Mouse (Mus musculus): ENCODE results near the gene Aig1. TPM values are rescaled to one million over a fixed set of nuclear protein-coding genes. Genes with fewer than 3 reads are reported as not detected.

Gene Aig1
- polyA plus RNA-seq, 1 experiment from 2014 or later, result 66.2 TPM

- Histone ChIP-seq H3K27me3 (no peaks in the 10 kb centered on the region), H3K4me2 (no peak overlapping the region), H3K4me1 (replicated peaks) (peaks cover 15% of the 10 kb centered on the region), H3K36me3 (no peaks in the 10 kb centered on the region), H3K9me3 (replicated peaks) (no peaks in the 10 kb centered on the region), H3K4me3 (no peak overlapping the region), H3K9ac (no peak overlapping the region), H3K27ac (0 out of 2 replicates have a peak overlapping the region, but pooled peaks have one; percentile 58)
- no peak for ATAC-seq (replicated peaks; ENCODE audit: insufficient number of reproducible peaks, insufficient read depth, low FRiP score, low read depth)
- 67% methylated on average over 1 of the region's 1 CpGs for WGBS
Observed at GRCm38 (mm10) chr10:13770720-13771119, 98.1 kb downstream of the Aig1 start.

- no peak overlapping the region for H3K4me3 ChIP-seq
- H3K36me3 ChIP-seq, result no peaks in the 10 kb centered on the region
- peak; percentile 80; the same call in 1 of the 2 replicates for ATAC-seq (replicated peaks; ENCODE audit: insufficient number of reproducible peaks, insufficient read depth, low FRiP score, low read depth)
- H3K9me3 ChIP-seq (replicated peaks), result no peaks in the 10 kb centered on the region
- 39% methylated on average over 2 of the region's 2 CpGs for WGBS
- H3K4me1 ChIP-seq (replicated peaks), result peaks cover 15% of the 10 kb centered on the region
- H3K9ac ChIP-seq, result no peak overlapping the region
- no peaks in the 10 kb centered on the region for H3K27me3 ChIP-seq
- peak overlapping the region; percentile 21 for H3K4me2 ChIP-seq
- H3K27ac ChIP-seq, result peak overlapping the region; percentile 58
Observed at GRCm38 (mm10) chr10:13769789-13770188, 99.0 kb downstream of the Aig1 start.

GRCm38 (mm10) chr10:13768866-13769265 lies 99.9 kb downstream of the Aig1 start:
- Histone ChIP-seq H3K4me3 (no peak overlapping the region), H3K9me3 (replicated peaks) (no peaks in the 10 kb centered on the region), H3K4me2 (no peak overlapping the region), H3K36me3 (no peaks in the 10 kb centered on the region), H3K27ac (no peak overlapping the region), H3K27me3 (no peaks in the 10 kb centered on the region), H3K4me1 (replicated peaks) (peaks cover 15% of the 10 kb centered on the region), H3K9ac (no peak overlapping the region)
- no peak for ATAC-seq (replicated peaks; ENCODE audit: insufficient number of reproducible peaks, insufficient read depth, low FRiP score, low read depth)

- Histone ChIP-seq H3K27ac (no peak overlapping the region), H3K4me1 (replicated peaks) (peaks cover 17% of the 10 kb centered on the region), H3K27me3 (no peaks in the 10 kb centered on the region), H3K9ac (no peak overlapping the region), H3K36me3 (no peaks in the 10 kb centered on the region), H3K4me2 (no peak overlapping the region), H3K9me3 (replicated peaks) (no peaks in the 10 kb centered on the region), H3K4me3 (no peak overlapping the region)
- ATAC-seq (replicated peaks; ENCODE audit: insufficient number of reproducible peaks, insufficient read depth, low FRiP score, low read depth), result no peak
- WGBS, result 85% methylated on average over 6 of the region's 6 CpGs
Observed at GRCm38 (mm10) chr10:13767076-13767475, 101.7 kb downstream of the Aig1 start.

- no peak overlapping the region for H3K4me2 ChIP-seq
- 63% methylated on average over 2 of the region's 2 CpGs for WGBS
- ATAC-seq (replicated peaks; ENCODE audit: insufficient number of reproducible peaks, insufficient read depth, low FRiP score, low read depth), result no peak
- 0 out of 2 replicates have a peak, but pooled peaks cover 2% of the 10 kb centered on the region for H3K4me1 ChIP-seq (replicated peaks)
- H3K9ac ChIP-seq, result no peak overlapping the region
- H3K27ac ChIP-seq, result no peak overlapping the region
- H3K36me3 ChIP-seq, result no peaks in the 10 kb centered on the region
- no peaks in the 10 kb centered on the region for H3K9me3 ChIP-seq (replicated peaks)
- no peaks in the 10 kb centered on the region for H3K27me3 ChIP-seq
- no peak overlapping the region for H3K4me3 ChIP-seq
Observed at GRCm38 (mm10) chr10:13763151-13763550, 105.6 kb downstream of the Aig1 start.

GRCm38 (mm10) chr10:13754712-13755111 lies 114.1 kb downstream of the Aig1 start:
- no peak overlapping the region for H3K27ac ChIP-seq
- H3K27me3 ChIP-seq, result no peaks in the 10 kb centered on the region
- ATAC-seq (replicated peaks; ENCODE audit: insufficient number of reproducible peaks, insufficient read depth, low FRiP score, low read depth), result no peak
- H3K4me3 ChIP-seq, result no peak overlapping the region
- peaks cover 5% of the 10 kb centered on the region for H3K36me3 ChIP-seq
- H3K9me3 ChIP-seq (replicated peaks), result no peaks in the 10 kb centered on the region
- no peaks in the 10 kb centered on the region for H3K4me1 ChIP-seq (replicated peaks)
- WGBS, result 98% methylated on average over 1 of the region's 1 CpGs
- no peak overlapping the region for H3K9ac ChIP-seq
- no peak overlapping the region for H3K4me2 ChIP-seq

- 83% methylated on average over 5 of the region's 5 CpGs for WGBS
- Histone ChIP-seq H3K27ac (no peak overlapping the region), H3K4me2 (no peak overlapping the region), H3K4me3 (no peak overlapping the region), H3K9me3 (replicated peaks) (no peaks in the 10 kb centered on the region), H3K9ac (no peak overlapping the region), H3K27me3 (no peaks in the 10 kb centered on the region), H3K36me3 (peaks cover 5% of the 10 kb centered on the region), H3K4me1 (replicated peaks) (no peaks in the 10 kb centered on the region)
- ATAC-seq (replicated peaks; ENCODE audit: insufficient number of reproducible peaks, insufficient read depth, low FRiP score, low read depth), result no peak
Observed at GRCm38 (mm10) chr10:13753777-13754176, 115.0 kb downstream of the Aig1 start.

- no peaks in the 10 kb centered on the region for H3K9me3 ChIP-seq (replicated peaks)
- H3K36me3 ChIP-seq, result no peaks in the 10 kb centered on the region
- no peak overlapping the region for H3K4me3 ChIP-seq
- ATAC-seq (replicated peaks; ENCODE audit: insufficient number of reproducible peaks, insufficient read depth, low FRiP score, low read depth), result no peak
- no peak overlapping the region for H3K4me2 ChIP-seq
- no peaks in the 10 kb centered on the region for H3K27me3 ChIP-seq
- WGBS, result 87% methylated on average over 18 of the region's 18 CpGs
- no peak overlapping the region for H3K9ac ChIP-seq
- no peaks in the 10 kb centered on the region for H3K4me1 ChIP-seq (replicated peaks)
- H3K27ac ChIP-seq, result no peak overlapping the region
Observed at GRCm38 (mm10) chr10:13739494-13740140, 129.2 kb downstream of the Aig1 start.

- Histone ChIP-seq H3K4me2 (no peak overlapping the region), H3K36me3 (no peaks in the 10 kb centered on the region), H3K4me3 (no peak overlapping the region), H3K27me3 (no peaks in the 10 kb centered on the region), H3K4me1 (replicated peaks) (peaks cover 3% of the 10 kb centered on the region; the same call in 1 of the 2 replicates), H3K9me3 (replicated peaks) (no peaks in the 10 kb centered on the region), H3K27ac (no peak overlapping the region), H3K9ac (no peak overlapping the region)
- ATAC-seq (replicated peaks; ENCODE audit: insufficient number of reproducible peaks, insufficient read depth, low FRiP score, low read depth), result no peak
- WGBS, result 91% methylated on average over 4 of the region's 4 CpGs
Observed at GRCm38 (mm10) chr10:13730039-13730748, 138.6 kb downstream of the Aig1 start.

GRCm38 (mm10) chr10:13727676-13728075 lies 141.1 kb downstream of the Aig1 start:
- Histone ChIP-seq H3K36me3 (no peaks in the 10 kb centered on the region), H3K4me2 (no peak overlapping the region), H3K27ac (no peak overlapping the region), H3K4me3 (no peak overlapping the region), H3K27me3 (no peaks in the 10 kb centered on the region), H3K4me1 (replicated peaks) (peaks cover 4% of the 10 kb centered on the region; the same call in 1 of the 2 replicates), H3K9ac (no peak overlapping the region), H3K9me3 (replicated peaks) (no peaks in the 10 kb centered on the region)
- 65% methylated on average over 6 of the region's 6 CpGs for WGBS
- no peak for ATAC-seq (replicated peaks; ENCODE audit: insufficient number of reproducible peaks, insufficient read depth, low FRiP score, low read depth)

GRCm38 (mm10) chr10:13726206-13726605 lies 142.6 kb downstream of the Aig1 start:
- H3K4me3 ChIP-seq, result no peak overlapping the region
- no peak overlapping the region for H3K9ac ChIP-seq
- 73% methylated on average over 2 of the region's 2 CpGs for WGBS
- no peaks in the 10 kb centered on the region for H3K9me3 ChIP-seq (replicated peaks)
- H3K4me1 ChIP-seq (replicated peaks), result peaks cover 4% of the 10 kb centered on the region; the same call in 1 of the 2 replicates
- H3K27ac ChIP-seq, result no peak overlapping the region
- 0 out of 2 replicates have a peak, but pooled peaks have one; percentile 43 for ATAC-seq (replicated peaks; ENCODE audit: insufficient number of reproducible peaks, insufficient read depth, low FRiP score, low read depth)
- no peak overlapping the region for H3K4me2 ChIP-seq
- no peaks in the 10 kb centered on the region for H3K27me3 ChIP-seq
- H3K36me3 ChIP-seq, result peaks cover 4% of the 10 kb centered on the region; the same call in 1 of the 2 replicates

All from heart, embryonic 15.5 days (tissue).